Mouse (Mus musculus) granulocyte monocyte progenitor cell, adult 5-6 weeks (primary cell): ENCODE data around the gene Evi5. TPM values are rescaled to one million over a fixed set of nuclear protein-coding genes. Genes with fewer than 3 reads are reported as not detected.

Source experiments
- ATAC-seq: replicated peaks from 2 replicates; pipeline ENCODE4 v1.8.0; 2016; ENCODE audit warnings: mild to moderate bottlenecking, moderate TSS enrichment, inconsistent platforms; ENCODE audit not compliant: poor library complexity, severe bottlenecking
- total RNA-seq, 2 experiments: library from RNA; stranded (forward) in 1 of 2; stranded (reverse) in 1 of 2; fragments of 200-712, 200-1000 nt in 1 of 2; fragments of >200 nt in 1 of 2; fragmentation: Nextera tagmentation in 1 of 2; gene quantifications; 2 replicates each; pipeline ENCODE4 v1.2.3; 2014 to 2017

Gene Evi5
- total RNA-seq, 2 experiments from 2014 or later = 10.5 to 22.4 TPM

- no peak for ATAC-seq
These were observed 154.4 kb downstream of the Evi5 start for GRCm38 (mm10) chr5:107720511-107720910.

GRCm38 (mm10) chr5:107719786-107720185, 155.1 kb downstream of the Evi5 start:
- ATAC-seq = no peak

GRCm38 (mm10) chr5:107719209-107719608, 155.7 kb downstream of the Evi5 start:
- no peak for ATAC-seq

- peak; percentile 61 for ATAC-seq
These were observed 157.0 kb downstream of the Evi5 start for GRCm38 (mm10) chr5:107717871-107718361.

DNA sequence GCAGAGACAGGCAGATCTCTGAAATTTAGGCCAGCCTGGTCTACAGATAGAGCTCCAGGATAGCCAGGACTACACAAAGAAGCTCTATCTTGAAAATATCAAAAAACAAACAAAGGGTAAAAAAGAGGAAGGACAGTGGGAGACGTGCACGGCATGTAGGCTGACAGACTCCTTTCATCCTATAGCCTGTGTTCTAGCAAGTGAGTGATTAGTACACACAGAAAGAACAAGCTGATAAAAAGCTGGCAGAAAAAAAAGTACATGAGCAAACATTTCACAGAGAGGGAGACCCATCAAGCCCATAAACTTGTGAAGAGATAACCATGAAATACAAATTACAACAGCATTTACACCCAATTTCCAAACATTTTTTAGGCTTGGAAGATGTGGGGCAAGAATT, 163.2 kb downstream of the Evi5 start:
- peak; percentile 25; the same call in 1 of the 2 replicates for ATAC-seq

DNA sequence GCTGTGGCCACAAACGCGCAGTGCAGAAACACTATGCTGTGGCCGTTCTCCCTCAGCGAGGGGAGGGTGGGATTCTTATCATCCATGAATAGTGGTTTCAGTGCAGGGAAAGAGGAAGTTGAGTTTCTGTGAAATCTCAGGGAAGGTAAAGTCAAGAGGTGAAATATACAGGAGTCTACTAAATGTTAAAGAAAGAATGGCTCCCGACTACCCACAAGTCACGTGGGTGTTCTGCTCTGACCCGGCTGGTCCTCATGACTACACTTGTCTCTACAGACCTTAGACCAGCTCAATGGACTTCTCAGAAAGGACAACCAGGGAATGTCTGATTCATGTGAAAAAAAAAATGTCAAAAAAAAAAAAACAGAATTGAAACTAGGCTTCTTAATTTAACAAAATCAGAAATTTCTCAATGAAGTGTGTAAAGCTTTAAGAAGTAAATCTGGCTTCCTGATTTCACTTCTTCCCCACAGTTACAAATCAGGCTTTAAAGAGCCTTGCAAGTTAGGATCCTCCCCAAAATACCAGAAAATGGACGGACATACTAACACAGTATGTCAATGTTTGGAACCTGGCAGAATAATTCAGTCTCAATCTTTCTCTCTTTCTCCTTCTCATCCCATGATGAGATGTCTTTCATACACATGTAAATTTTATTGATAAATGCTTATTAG, 166.6 kb downstream of the Evi5 start:
- peak; percentile 65 for ATAC-seq

DNA sequence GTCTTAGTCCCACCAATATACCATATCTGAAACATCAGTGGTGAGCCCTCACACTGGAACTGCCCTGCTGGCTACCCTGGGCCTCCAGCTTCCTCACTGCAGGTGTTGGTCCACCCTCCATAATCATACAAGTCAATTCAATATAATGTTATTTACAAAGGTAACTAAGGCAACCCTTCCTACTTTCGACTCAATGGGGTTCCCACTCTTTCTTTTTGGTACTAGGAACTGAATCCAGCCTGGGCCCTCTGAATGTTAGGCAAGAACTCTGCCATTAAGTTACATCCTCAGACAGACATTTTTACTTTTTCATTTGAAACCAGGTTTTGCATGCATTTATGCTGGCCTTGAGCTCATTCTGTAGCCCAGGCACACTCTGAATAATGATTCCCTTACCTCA, 168.6 kb downstream of the Evi5 start:
- peak; percentile 66 for ATAC-seq

DNA sequence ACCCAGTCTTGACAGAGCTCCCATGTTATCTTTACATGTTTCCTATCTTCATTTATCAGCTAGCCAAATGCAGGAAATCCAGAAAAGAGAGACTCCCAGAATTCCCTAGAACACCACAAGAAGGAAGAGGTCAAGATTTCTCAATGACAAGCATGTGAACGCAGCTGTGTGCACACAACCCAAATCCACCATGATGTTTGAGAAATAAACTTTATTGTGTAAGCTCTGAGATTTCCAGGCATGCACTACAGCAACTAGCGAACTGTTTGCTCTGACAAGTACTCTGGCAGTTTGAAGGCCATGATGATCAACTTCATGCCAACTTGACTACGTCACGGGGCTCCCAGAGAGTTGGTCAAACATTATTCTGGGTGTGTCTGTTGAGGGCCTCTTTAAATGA, 169.2 kb downstream of the Evi5 start:
- peak; percentile 61 for ATAC-seq

GRCm38 (mm10) chr5:107703207-107703763, 171.6 kb downstream of the Evi5 start:
- no peak for ATAC-seq

- no peak for ATAC-seq
These were observed 173.2 kb downstream of the Evi5 start for GRCm38 (mm10) chr5:107701658-107702057.

GRCm38 (mm10) chr5:107700873-107701272, 174.0 kb downstream of the Evi5 start:
- ATAC-seq = no peak

- ATAC-seq = peak; percentile 92
These were observed 176.0 kb downstream of the Evi5 start for GRCm38 (mm10) chr5:107698888-107699287.

- ATAC-seq = no peak
These were observed 179.9 kb downstream of the Evi5 start for GRCm38 (mm10) chr5:107695019-107695418.

Other genes with a start within 250 kb of the Evi5 start
- 42.2 and 60.6 TPM in 2 replicates for gene Gfi1, start 149.1 kb downstream of the Evi5 start, total RNA-seq (2014; fragmentation: Nextera tagmentation)
- 53.9 and 54.4 TPM in 2 replicates for gene Gfi1, start 149.1 kb downstream of the Evi5 start, total RNA-seq (2017)
- gene Ube2d2b, start 45.0 kb downstream of the Evi5 start, total RNA-seq (2014; fragmentation: Nextera tagmentation) = not detected in 2 replicates
- not detected in 2 replicates for gene Ube2d2b, start 45.0 kb downstream of the Evi5 start, total RNA-seq (2017)
- gene Rpl5, start 25.4 kb upstream of the Evi5 start, total RNA-seq (2014; fragmentation: Nextera tagmentation) = 433 and 504 TPM in 2 replicates
- gene Rpl5, start 25.4 kb upstream of the Evi5 start, total RNA-seq (2017) = 310 and 457 TPM in 2 replicates
- 21.8 and 32.0 TPM in 2 replicates for gene Fam69a, start 112.0 kb upstream of the Evi5 start, total RNA-seq (2014; fragmentation: Nextera tagmentation)
- 16.8 and 22.9 TPM in 2 replicates for gene Fam69a, start 112.0 kb upstream of the Evi5 start, total RNA-seq (2017)
- 77.6 and 89.9 TPM in 2 replicates for gene Mtf2, start 190.6 kb upstream of the Evi5 start, total RNA-seq (2014; fragmentation: Nextera tagmentation)
- gene Mtf2, start 190.6 kb upstream of the Evi5 start, total RNA-seq (2017) = 131 and 135 TPM in 2 replicates